Mouse (Mus musculus) neutrophil, adult 5-6 weeks (primary cell): ENCODE measurements around the gene Gm3542. TPM values are rescaled to one million over a fixed set of nuclear protein-coding genes. Genes with fewer than 3 reads are reported as not detected.
"Not testable (repeated sequence)": the region's sequence is repeated elsewhere in the genome, so short reads cannot be mapped to it uniquely, and the experiment has no call there.

Experiments used
- ATAC-seq: fragments of 151-379, 151-347 bp; 2 replicates; pipeline ENCODE4 v1.8.0; 2017; ENCODE audit warnings: mild to moderate bottlenecking, moderate TSS enrichment; ENCODE audit not compliant: insufficient number of reproducible peaks, poor library complexity, low FRiP score, severe bottlenecking; ENCODE audit errors: extremely low read depth
- total RNA-seq: library from RNA; stranded (forward); fragments of 200-1000 nt; gene quantifications from 2 replicates; pipeline ENCODE4 v1.2.3, GENCODE M21; 2017

The Gm3542 gene
- total RNA-seq: not detected in 2 replicates

GRCm38 (mm10) chr14:5334828-5335227 is at the start of gene Gm3542:
Gene Gm3542 (minus strand): TSS chr14:5334928.
- ATAC-seq: not testable (repeated sequence)

Other genes starting within 250 kb of the Gm3542 start
- 0.58 TPM in 1 of 2 replicates, not detected in the other for gene Gm8279, start 203.4 kb downstream of the Gm3542 start, total RNA-seq
- not detected in 2 replicates for gene Gm3317, start 170.4 kb downstream of the Gm3542 start, total RNA-seq
- not detected in 2 replicates for gene Gm8271, start 149.1 kb downstream of the Gm3542 start, total RNA-seq
- not detected in 2 replicates for gene Gm3526, start 74.3 kb downstream of the Gm3542 start, total RNA-seq
- not detected in 2 replicates for gene Gm3500, start 54.1 kb upstream of the Gm3542 start, total RNA-seq
- not detected in 2 replicates for gene Gm3194, start 120.5 kb upstream of the Gm3542 start, total RNA-seq
- not detected in 2 replicates for gene Gm8246, start 142.9 kb upstream of the Gm3542 start, total RNA-seq
- gene Gm3187, start 149.3 kb upstream of the Gm3542 start, total RNA-seq: 0.25 TPM in 1 of 2 replicates, not detected in the other
- gene Gm3488, start 166.7 kb upstream of the Gm3542 start, total RNA-seq: not detected in 2 replicates
- not detected in 2 replicates for gene Gm3532, start 203.6 kb upstream of the Gm3542 start, total RNA-seq